9 mouse cellular contexts compared by ENCODE assay signal in genomic region chr15:36979159-36979487, GRCm38 (mm10). TPM values are rescaled to one million over a fixed set of nuclear protein-coding genes. Genes with fewer than 3 reads are reported as not detected.
DNase-seq lines count a peak whose midpoint lies in the region; ATAC-seq and TF ChIP-seq lines count a peak whose summit lies in the region.
"Had no signal": no experiment of that assay in that cellular context is flagged by ENCODE, and none has a peak within 500 bp of the region (broad histone marks: within the 10 kb centered on the region; RNA-seq: fewer than 3 reads in every experiment).

No protein-coding gene starts in this region.

- no peaks in the 10 kb centered on the region for H3K36me3 ChIP-seq in forebrain, embryonic 12.5 days (replicated peaks)
- no peaks in the 10 kb centered on the region for H3K36me3 ChIP-seq in intestine, postnatal 0 days (ENCODE audit: control insufficient read depth, insufficient read depth)
- no peaks in the 10 kb centered on the region for H3K36me3 ChIP-seq in neural tube, embryonic 14.5 days (ENCODE audit: control insufficient read depth, insufficient read depth, low read length)

- no peak for TF ChIP-seq CTCF in left cerebral cortex, adult 2 months (IDR thresholded peaks at IDR 0.05)
- no peak for TF ChIP-seq CTCF in intestine, postnatal 0 days (IDR thresholded peaks at IDR 0.05; ENCODE audit: low read depth)

- peak overlapping the region; percentile 62 for H3K4me2 ChIP-seq in forebrain, embryonic 12.5 days
- H3K4me2 ChIP-seq in intestine, postnatal 0 days (replicated peaks; ENCODE audit: low read depth), result peak overlapping the region; percentile 65; the same call in 1 of the 2 replicates
- H3K4me2 ChIP-seq in neural tube, embryonic 14.5 days (ENCODE audit: low read depth, low read length), result peak overlapping the region; percentile 55

- WGBS in forebrain, embryonic 12.5 days, result 33% methylated on average over 5 of the region's 5 CpGs
- 41% methylated on average over 5 of the region's 5 CpGs for WGBS in intestine, postnatal 0 days
- 22% methylated on average over 5 of the region's 5 CpGs for WGBS in neural tube, embryonic 14.5 days

- no peaks in the 10 kb centered on the region for H3K27me3 ChIP-seq in forebrain, embryonic 12.5 days
- H3K27me3 ChIP-seq in intestine, postnatal 0 days (replicated peaks; ENCODE audit: control insufficient read depth, insufficient read depth, low read length), result no peaks in the 10 kb centered on the region
- H3K27me3 ChIP-seq in neural tube, embryonic 14.5 days (ENCODE audit: control insufficient read depth, insufficient read depth, low read length), result no peaks in the 10 kb centered on the region

- peak overlapping the region; percentile 48; the same call in 1 of the 2 replicates for H3K9ac ChIP-seq in forebrain, embryonic 12.5 days
- H3K9ac ChIP-seq in intestine, postnatal 0 days (ENCODE audit: low read depth, low read length), result no peak overlapping the region
- peak overlapping the region; percentile 46; the same call in 1 of the 2 replicates for H3K9ac ChIP-seq in neural tube, embryonic 14.5 days (replicated peaks; ENCODE audit: low read depth, low read length)

- no peak for ATAC-seq in forebrain, embryonic 12.5 days (ENCODE audit: low FRiP score)
- no peak for ATAC-seq in intestine, postnatal 0 days
- ATAC-seq in neural tube, embryonic 14.5 days (ENCODE audit: low read depth), result peak; percentile 50; the same call in 1 of the 2 replicates

- H3K27ac ChIP-seq in left cerebral cortex, adult 2 months, result peak overlapping the region; percentile 89
- 0 out of 2 replicates have a peak overlapping the region, but pooled peaks have one; percentile 56 for H3K27ac ChIP-seq in forebrain, embryonic 12.5 days
- no peak overlapping the region for H3K27ac ChIP-seq in intestine, postnatal 0 days (ENCODE audit: low read depth, low read length)
- peak overlapping the region; percentile 82 for H3K27ac ChIP-seq in neural tube, embryonic 14.5 days (ENCODE audit: low read depth, low read length)

- intact Hi-C loops in left cerebral cortex, adult 2 months (cut with DNase I), result no loop called here

- H3K4me1 ChIP-seq in forebrain, embryonic 12.5 days, result peaks cover 23% of the 10 kb centered on the region
- H3K4me1 ChIP-seq in intestine, postnatal 0 days (replicated peaks; ENCODE audit: control insufficient read depth, insufficient read depth, low read length), result 0 out of 2 replicates have a peak, but pooled peaks cover 11% of the 10 kb centered on the region
- H3K4me1 ChIP-seq in neural tube, embryonic 14.5 days (ENCODE audit: control insufficient read depth, insufficient read depth, low read length), result peaks cover 11% of the 10 kb centered on the region

- no peaks in the 10 kb centered on the region for H3K9me3 ChIP-seq in forebrain, embryonic 12.5 days
- H3K9me3 ChIP-seq in intestine, postnatal 0 days (ENCODE audit: control insufficient read depth), result no peaks in the 10 kb centered on the region
- H3K9me3 ChIP-seq in neural tube, embryonic 14.5 days (ENCODE audit: control insufficient read depth, low read length), result no peaks in the 10 kb centered on the region

- DNase-seq in left cerebral cortex, adult 2 months (ENCODE audit: extremely low spot score in 1 of 2, low spot score in 2 of 2), result no peak
- DNase-seq in left cerebral cortex, adult 18-20 months (ENCODE audit: low spot score in 2 of 2), result no peak
- DNase-seq in right cerebral cortex, postnatal 4 days, result no peak
- DNase-seq in layer of hippocampus, postnatal 36 days, result no peak
- no peak for DNase-seq in testis, postnatal 14 days (ENCODE audit: low spot score)
- DNase-seq: kidney, adult 11 months had no signal

- H3K4me3 ChIP-seq in left cerebral cortex, adult 2 months, result peak overlapping the region; percentile 40
- H3K4me3 ChIP-seq in forebrain, embryonic 12.5 days (replicated peaks), result peak overlapping the region; percentile 38
- H3K4me3 ChIP-seq in intestine, postnatal 0 days (ENCODE audit: low read depth, low read length), result no peak overlapping the region
- peak overlapping the region; percentile 26 for H3K4me3 ChIP-seq in neural tube, embryonic 14.5 days (ENCODE audit: low read depth, low read length)

RNA-seq across cellular contexts. Expression of gene Zfp706, which starts 28.4 kb away (rescaled TPM):
- 100 to 1,000 TPM; 214 to 217 TPM for total RNA-seq in left cerebral cortex, adult 2 months (2021)
- total RNA-seq in left cerebral cortex, adult 18-20 months (2021), result 100 to 1,000 TPM; 231 to 242 TPM
- 463 and 489 TPM in 2 replicates for polyA plus RNA-seq in forebrain, embryonic 12.5 days (2016; fragmentation: Nextera tagmentation; extraction: Ambion mirVana)
- 609 and 618 TPM in 2 replicates for polyA plus RNA-seq in intestine, postnatal 0 days (2015; fragmentation: Nextera tagmentation; extraction: Ambion mirVana)
- 437 and 463 TPM in 2 replicates for polyA plus RNA-seq in neural tube, embryonic 14.5 days (2014; fragmentation: Nextera tagmentation; extraction: Ambion mirVana)
- total RNA-seq in layer of hippocampus, postnatal 36 days (2021), result 100 to 1,000 TPM; 262 to 279 TPM
